Mouse (Mus musculus): Measurements from ENCODE around the gene Cphx3.
"Not testable (repeated sequence)": the region's sequence is repeated elsewhere in the genome, so short reads cannot be mapped to it uniquely, and the experiment has no call there.

DNA sequence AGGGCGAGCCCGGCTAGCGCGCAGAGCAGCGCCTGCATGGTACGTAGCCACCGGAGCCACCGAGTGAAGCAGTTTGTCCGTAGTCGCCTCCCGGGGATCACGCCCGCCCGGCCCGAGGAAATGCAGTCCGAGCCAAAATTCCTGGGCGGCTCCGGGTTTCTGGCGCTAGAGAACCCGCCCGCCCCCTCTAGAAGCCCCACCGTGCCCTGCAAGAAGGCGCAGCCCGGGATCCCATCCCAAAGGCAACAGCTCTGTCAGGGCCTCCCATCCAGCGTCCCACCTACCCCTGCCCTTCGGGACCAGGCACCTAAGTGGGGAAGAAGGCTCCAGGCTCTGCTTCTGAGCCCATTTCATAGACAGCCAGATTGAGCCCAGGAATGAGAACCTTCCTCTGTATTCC lies 39.5 kb upstream of the Cphx3 start, which contains the start of gene Gm9780:
- TF ChIP-seq CTCF (IDR thresholded peaks at IDR 0.05; ENCODE audit: borderline replicate concordance, extremely low read depth, insufficient read depth, insufficient read length); POLR2A (IDR thresholded peaks at IDR 0.05; ENCODE audit: borderline replicate concordance, extremely low read depth, insufficient read depth, insufficient read length, poor library complexity, severe bottlenecking): not testable (repeated sequence)
